Mouse (Mus musculus): ENCODE results near the gene Plcb4. TPM values are rescaled to one million over a fixed set of nuclear protein-coding genes. Genes with fewer than 3 reads are reported as not detected.

The Plcb4 gene
- polyA plus RNA-seq, 1 experiment from 2014 or later: 32.8 TPM

DNA sequence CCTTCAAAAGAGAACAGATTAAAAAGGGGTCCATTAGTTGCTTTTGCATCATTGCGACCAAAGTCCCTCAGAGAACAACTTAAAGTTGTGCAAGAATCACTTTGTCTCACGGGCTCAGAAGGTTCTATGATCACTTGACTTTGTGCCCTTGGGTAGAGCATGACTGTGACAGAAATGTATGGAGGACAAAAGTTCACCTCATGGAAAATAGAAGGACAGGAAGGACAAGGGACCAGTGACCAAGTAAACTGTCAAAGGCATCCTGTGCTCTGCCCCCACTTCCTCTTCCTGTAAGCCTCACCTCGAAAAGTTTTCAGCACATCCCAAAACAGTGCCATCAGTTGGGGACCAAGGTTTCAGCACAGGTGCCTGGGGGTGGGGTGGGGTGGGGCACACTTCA lies 7.9 kb upstream of the Plcb4 start:
- ATAC-seq (ENCODE audit: low FRiP score, low read depth): no peak
- WGBS: 86% methylated on average over 3 of the region's 3 CpGs
- Histone ChIP-seq H3K9ac (no peak overlapping the region), H3K9me3 (no peaks in the 10 kb centered on the region), H3K4me1 (no peaks in the 10 kb centered on the region), H3K4me3 (no peak overlapping the region), H3K4me2 (replicated peaks) (no peak overlapping the region), H3K27ac (no peak overlapping the region), H3K27me3 (replicated peaks) (no peaks in the 10 kb centered on the region), H3K36me3 (no peaks in the 10 kb centered on the region)

GRCm38 (mm10) chr2:135652040-135652439 lies 6.8 kb upstream of the Plcb4 start:
- Histone ChIP-seq H3K4me1 (no peaks in the 10 kb centered on the region), H3K27ac (no peak overlapping the region), H3K4me2 (replicated peaks) (no peak overlapping the region), H3K9me3 (no peaks in the 10 kb centered on the region), H3K36me3 (no peaks in the 10 kb centered on the region), H3K4me3 (no peak overlapping the region), H3K9ac (no peak overlapping the region), H3K27me3 (replicated peaks) (no peaks in the 10 kb centered on the region)
- WGBS: 85% methylated on average over 6 of the region's 6 CpGs
- no peak for ATAC-seq (ENCODE audit: low FRiP score, low read depth)

GRCm38 (mm10) chr2:135652451-135652850 lies 6.4 kb upstream of the Plcb4 start:
- Histone ChIP-seq H3K27ac (no peak overlapping the region), H3K4me1 (no peaks in the 10 kb centered on the region), H3K4me2 (replicated peaks) (no peak overlapping the region), H3K27me3 (replicated peaks) (no peaks in the 10 kb centered on the region), H3K9ac (no peak overlapping the region), H3K4me3 (no peak overlapping the region), H3K36me3 (no peaks in the 10 kb centered on the region), H3K9me3 (no peaks in the 10 kb centered on the region)
- ATAC-seq (ENCODE audit: low FRiP score, low read depth): no peak
- WGBS: 89% methylated on average over 4 of the region's 4 CpGs

DNA sequence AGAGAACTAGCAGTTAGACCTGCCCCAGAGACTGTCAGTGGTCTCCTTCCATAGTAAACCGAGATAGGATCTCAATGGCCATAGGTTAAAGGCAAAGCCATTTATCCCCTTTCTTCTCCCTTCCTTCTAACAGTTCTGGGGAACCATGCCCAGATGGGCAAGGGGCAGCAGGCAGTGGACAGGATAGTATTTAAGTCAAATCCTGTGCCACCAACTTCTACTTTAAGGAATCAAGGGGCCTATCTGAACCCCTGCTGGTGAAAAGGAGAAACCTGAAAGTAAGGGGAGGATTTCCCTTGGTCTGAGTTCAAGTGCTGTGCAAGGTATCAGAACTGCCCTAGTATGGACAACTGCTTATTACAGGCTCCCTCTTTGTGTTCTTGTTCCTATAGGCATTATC lies 2.9 kb upstream of the Plcb4 start:
- Histone ChIP-seq H3K9me3 (no peaks in the 10 kb centered on the region), H3K9ac (no peak overlapping the region), H3K27ac (no peak overlapping the region), H3K4me3 (no peak overlapping the region), H3K4me2 (replicated peaks) (no peak overlapping the region), H3K27me3 (replicated peaks) (no peaks in the 10 kb centered on the region), H3K36me3 (no peaks in the 10 kb centered on the region), H3K4me1 (no peaks in the 10 kb centered on the region)
- WGBS: 92% methylated on average over 1 of the region's 1 CpGs
- ATAC-seq (ENCODE audit: low FRiP score, low read depth): no peak

- Histone ChIP-seq H3K9ac (no peak overlapping the region), H3K27ac (no peak overlapping the region), H3K27me3 (replicated peaks) (no peaks in the 10 kb centered on the region), H3K9me3 (no peaks in the 10 kb centered on the region), H3K4me2 (replicated peaks) (no peak overlapping the region), H3K4me3 (no peak overlapping the region), H3K4me1 (no peaks in the 10 kb centered on the region), H3K36me3 (no peaks in the 10 kb centered on the region)
- no peak for ATAC-seq (ENCODE audit: low FRiP score, low read depth)
- 80% methylated on average over 6 of the region's 6 CpGs for WGBS
Measured at GRCm38 (mm10) chr2:135656586-135656985, 2.2 kb upstream of the Plcb4 start.

DNA sequence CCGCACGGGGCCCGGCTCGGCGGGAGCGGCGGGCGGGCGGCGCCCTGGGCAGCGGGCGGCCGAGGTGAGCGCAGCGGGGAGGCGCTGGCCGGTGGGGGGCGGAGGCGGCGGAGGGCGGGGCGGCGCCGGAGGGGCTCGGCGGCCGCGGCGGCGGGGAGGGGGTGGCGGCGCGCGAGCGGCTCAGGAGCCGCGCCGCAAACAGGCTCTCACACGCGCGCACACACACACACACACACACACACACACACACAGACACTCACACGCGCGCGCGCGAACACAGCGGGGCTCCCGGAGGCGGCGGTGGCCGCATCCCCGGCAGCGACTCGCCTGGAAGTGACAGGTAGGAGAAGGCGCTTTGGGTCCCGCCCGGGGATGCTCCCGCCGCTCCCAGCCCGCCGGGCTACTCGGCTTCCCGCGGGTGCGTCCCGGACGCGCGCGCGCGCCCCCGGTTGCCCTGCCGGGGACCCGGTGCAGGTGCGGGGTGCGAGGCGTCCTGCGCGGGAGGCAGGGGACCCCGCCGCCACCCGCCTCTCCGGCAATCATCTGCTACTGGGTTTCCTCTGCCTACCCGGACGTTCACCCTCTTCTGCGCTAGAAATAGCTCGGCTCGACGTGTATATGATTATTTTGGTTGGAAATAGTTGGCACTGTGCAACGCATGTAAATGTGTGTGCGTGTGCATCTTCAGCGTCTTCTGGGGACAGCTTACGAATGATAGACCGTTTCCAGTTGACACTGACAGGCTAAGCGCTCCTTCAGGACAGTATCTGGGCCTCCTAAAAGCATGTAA lies 775 bp downstream of the Plcb4 start:
- H3K4me2 ChIP-seq (replicated peaks): peak overlapping the region; percentile 68
- H3K9me3 ChIP-seq: no peaks in the 10 kb centered on the region
- no peaks in the 10 kb centered on the region for H3K27me3 ChIP-seq (replicated peaks)
- no peaks in the 10 kb centered on the region for H3K36me3 ChIP-seq
- WGBS: 1% methylated on average over 63 of the region's 97 CpGs
- no peaks in the 10 kb centered on the region for H3K4me1 ChIP-seq
- H3K9ac ChIP-seq: peak overlapping the region; percentile 90
- ATAC-seq (ENCODE audit: low FRiP score, low read depth): peak; percentile 68
- H3K4me3 ChIP-seq: peak overlapping the region; percentile 80
- peak overlapping the region; percentile 96 for H3K27ac ChIP-seq

GRCm38 (mm10) chr2:135660816-135661215 lies 2.0 kb downstream of the Plcb4 start:
- ATAC-seq (ENCODE audit: low FRiP score, low read depth): no peak
- no peak overlapping the region for H3K4me3 ChIP-seq
- WGBS: 55% methylated on average over 4 of the region's 4 CpGs
- H3K27ac ChIP-seq: no peak overlapping the region
- H3K36me3 ChIP-seq: no peaks in the 10 kb centered on the region
- no peaks in the 10 kb centered on the region for H3K27me3 ChIP-seq (replicated peaks)
- H3K9me3 ChIP-seq: no peaks in the 10 kb centered on the region
- no peaks in the 10 kb centered on the region for H3K4me1 ChIP-seq
- no peak overlapping the region for H3K9ac ChIP-seq
- H3K4me2 ChIP-seq (replicated peaks): no peak overlapping the region

DNA sequence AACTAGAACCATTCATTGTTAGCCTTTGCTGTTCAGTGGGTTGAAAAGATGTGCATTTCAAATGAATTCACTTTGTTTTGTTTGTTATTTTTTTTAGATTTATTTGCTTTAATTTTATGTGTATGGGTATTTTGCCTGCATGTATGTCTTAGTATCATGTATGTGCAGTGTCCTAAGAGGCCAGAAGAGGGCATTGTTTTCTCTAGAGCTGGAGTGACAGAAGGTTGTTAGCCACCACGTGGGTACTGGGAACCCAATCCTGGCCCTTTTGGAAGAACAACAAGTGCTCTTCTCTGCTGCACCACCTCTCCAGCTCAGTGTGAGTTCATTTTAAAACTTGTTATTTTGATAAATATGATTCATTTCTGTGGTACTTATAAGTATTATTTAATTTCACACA lies 5.0 kb downstream of the Plcb4 start:
- Histone ChIP-seq H3K9ac (no peak overlapping the region), H3K4me1 (no peaks in the 10 kb centered on the region), H3K4me3 (no peak overlapping the region), H3K27me3 (replicated peaks) (no peaks in the 10 kb centered on the region), H3K4me2 (replicated peaks) (no peak overlapping the region), H3K36me3 (no peaks in the 10 kb centered on the region), H3K9me3 (no peaks in the 10 kb centered on the region), H3K27ac (no peak overlapping the region)
- WGBS: 91% methylated on average over 1 of the region's 1 CpGs
- no peak for ATAC-seq (ENCODE audit: low FRiP score, low read depth)

DNA sequence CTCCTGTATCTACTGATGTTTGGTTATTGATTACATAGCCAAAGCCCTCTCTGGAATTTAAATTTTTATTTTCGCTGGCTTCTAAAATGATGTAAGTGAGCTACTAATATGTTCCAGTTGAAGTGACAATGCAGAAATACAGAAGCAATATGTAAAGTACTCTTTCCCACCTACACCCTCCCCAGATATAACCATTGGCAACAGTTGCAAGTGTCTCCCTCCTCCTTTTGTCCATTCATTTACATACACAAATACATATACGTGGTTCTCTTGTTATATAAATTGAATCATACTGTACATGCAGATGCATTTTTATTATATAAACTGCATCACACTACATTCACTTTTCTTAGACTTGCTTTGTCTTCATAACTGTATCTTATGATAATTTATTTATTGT lies 8.7 kb downstream of the Plcb4 start:
- Histone ChIP-seq H3K4me1 (no peaks in the 10 kb centered on the region), H3K27ac (no peak overlapping the region), H3K9ac (no peak overlapping the region), H3K9me3 (no peaks in the 10 kb centered on the region), H3K4me3 (no peak overlapping the region), H3K4me2 (replicated peaks) (no peak overlapping the region), H3K27me3 (replicated peaks) (no peaks in the 10 kb centered on the region), H3K36me3 (no peaks in the 10 kb centered on the region)
- 90% methylated on average over 2 of the region's 2 CpGs for WGBS
- no peak for ATAC-seq (ENCODE audit: low FRiP score, low read depth)

- Histone ChIP-seq H3K36me3 (no peaks in the 10 kb centered on the region), H3K9me3 (no peaks in the 10 kb centered on the region), H3K27ac (no peak overlapping the region), H3K9ac (no peak overlapping the region), H3K4me3 (no peak overlapping the region), H3K27me3 (replicated peaks) (no peaks in the 10 kb centered on the region), H3K4me1 (no peaks in the 10 kb centered on the region), H3K4me2 (replicated peaks) (no peak overlapping the region)
- no peak for ATAC-seq (ENCODE audit: low FRiP score, low read depth)
- WGBS: 78% methylated on average over 10 of the region's 10 CpGs
Measured at GRCm38 (mm10) chr2:135672459-135673104, 13.8 kb downstream of the Plcb4 start.

DNA sequence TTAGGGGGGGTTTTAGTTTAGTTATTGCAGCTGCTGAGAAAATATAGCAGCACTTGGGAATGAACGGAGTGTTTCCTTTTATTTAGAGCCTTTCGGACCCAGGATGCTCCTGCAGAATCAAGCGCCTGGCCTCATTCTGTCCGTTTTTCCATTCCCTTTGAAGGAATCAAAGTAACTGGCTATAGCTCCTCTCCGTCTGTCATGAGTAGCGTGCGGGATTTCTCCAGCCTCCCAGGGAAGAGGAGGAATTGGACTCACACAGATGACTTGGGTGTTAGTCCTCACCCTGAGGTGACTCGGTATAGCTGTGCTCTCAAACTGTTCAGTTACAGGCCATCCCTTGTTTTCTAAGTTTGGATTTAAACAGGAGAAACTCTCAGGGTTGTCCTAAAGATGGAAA lies 14.8 kb downstream of the Plcb4 start:
- Histone ChIP-seq H3K9ac (no peak overlapping the region), H3K36me3 (no peaks in the 10 kb centered on the region), H3K27me3 (replicated peaks) (no peaks in the 10 kb centered on the region), H3K4me1 (no peaks in the 10 kb centered on the region), H3K9me3 (no peaks in the 10 kb centered on the region), H3K27ac (no peak overlapping the region), H3K4me2 (replicated peaks) (no peak overlapping the region), H3K4me3 (no peak overlapping the region)
- ATAC-seq (ENCODE audit: low FRiP score, low read depth): no peak
- 93% methylated on average over 8 of the region's 8 CpGs for WGBS

- H3K4me1 ChIP-seq: no peaks in the 10 kb centered on the region
- no peak overlapping the region for H3K9ac ChIP-seq
- H3K36me3 ChIP-seq: no peaks in the 10 kb centered on the region
- no peaks in the 10 kb centered on the region for H3K9me3 ChIP-seq
- 93% methylated on average over 5 of the region's 5 CpGs for WGBS
- H3K27ac ChIP-seq: no peak overlapping the region
- H3K27me3 ChIP-seq (replicated peaks): no peaks in the 10 kb centered on the region
- ATAC-seq (ENCODE audit: low FRiP score, low read depth): no peak
- H3K4me2 ChIP-seq (replicated peaks): no peak overlapping the region
- H3K4me3 ChIP-seq: no peak overlapping the region
Measured at GRCm38 (mm10) chr2:135675284-135675683, 16.5 kb downstream of the Plcb4 start.

- H3K9me3 ChIP-seq: no peaks in the 10 kb centered on the region
- H3K4me1 ChIP-seq: no peaks in the 10 kb centered on the region
- no peaks in the 10 kb centered on the region for H3K36me3 ChIP-seq
- 74% methylated on average over 8 of the region's 8 CpGs for WGBS
- H3K4me3 ChIP-seq: no peak overlapping the region
- H3K9ac ChIP-seq: no peak overlapping the region
- H3K27ac ChIP-seq: no peak overlapping the region
- no peak overlapping the region for H3K4me2 ChIP-seq (replicated peaks)
- no peaks in the 10 kb centered on the region for H3K27me3 ChIP-seq (replicated peaks)
- no peak for ATAC-seq (ENCODE audit: low FRiP score, low read depth)
Measured at GRCm38 (mm10) chr2:135676978-135677501, 18.2 kb downstream of the Plcb4 start.
